Mouse (Mus musculus) T-helper 2 cell (primary cell): ENCODE data around the gene Spin1.

Experiments used
- in situ Hi-C: fragments of 300-600 bp; cut with MboI, MseI; formaldehyde crosslinking; loops from one replicate; pipeline ENCODE4 v1.15.1; 2025; ENCODE audit warnings: high pct_unique_total_duplicates

Gene Spin1

DNA sequence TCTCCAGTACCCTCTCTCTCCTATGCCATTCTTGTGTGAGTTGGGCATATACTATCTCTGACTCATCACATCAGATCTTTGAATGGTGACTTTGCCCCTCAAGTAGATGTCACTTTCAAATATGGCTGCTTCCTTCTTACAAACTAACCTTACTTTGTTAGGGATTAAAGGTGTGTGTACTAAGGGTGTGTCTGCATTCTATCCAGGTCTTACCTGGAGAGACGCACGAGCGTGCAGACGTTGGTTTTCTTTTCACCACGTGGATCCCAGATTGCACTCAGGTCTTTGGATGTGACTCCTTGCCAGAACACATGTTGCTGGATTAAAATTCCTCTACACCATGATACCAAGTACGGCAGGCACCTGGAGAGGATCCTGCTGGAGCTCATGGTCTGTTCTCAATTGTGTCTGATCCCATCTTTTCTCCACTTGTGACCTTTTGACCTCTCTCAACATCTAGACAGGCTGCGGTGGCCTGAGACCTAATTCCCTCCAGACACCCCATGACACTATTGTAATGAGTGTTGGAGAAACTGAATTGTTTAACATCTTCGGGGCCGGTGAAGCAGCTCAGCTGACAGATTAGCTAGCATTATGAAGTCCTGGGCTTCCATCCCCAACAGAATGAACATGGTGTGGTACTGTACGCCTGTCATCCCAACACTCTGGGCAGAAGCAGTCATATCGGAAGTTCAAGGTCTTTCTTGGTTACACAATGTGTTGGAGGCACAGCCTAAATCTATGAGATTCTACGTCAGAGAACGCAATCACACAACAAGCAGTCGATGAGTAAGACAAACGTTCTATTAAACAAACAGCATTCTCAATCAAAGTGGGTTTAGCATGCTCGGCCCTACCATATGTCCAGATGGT is 6.1 kb upstream of the Spin1 start:
- in situ Hi-C loops = loop anchor here (10.0 kb wide), 3 partner anchors 140 to 1670 kb away; partner anchors contain the start of gene Ippk

DNA sequence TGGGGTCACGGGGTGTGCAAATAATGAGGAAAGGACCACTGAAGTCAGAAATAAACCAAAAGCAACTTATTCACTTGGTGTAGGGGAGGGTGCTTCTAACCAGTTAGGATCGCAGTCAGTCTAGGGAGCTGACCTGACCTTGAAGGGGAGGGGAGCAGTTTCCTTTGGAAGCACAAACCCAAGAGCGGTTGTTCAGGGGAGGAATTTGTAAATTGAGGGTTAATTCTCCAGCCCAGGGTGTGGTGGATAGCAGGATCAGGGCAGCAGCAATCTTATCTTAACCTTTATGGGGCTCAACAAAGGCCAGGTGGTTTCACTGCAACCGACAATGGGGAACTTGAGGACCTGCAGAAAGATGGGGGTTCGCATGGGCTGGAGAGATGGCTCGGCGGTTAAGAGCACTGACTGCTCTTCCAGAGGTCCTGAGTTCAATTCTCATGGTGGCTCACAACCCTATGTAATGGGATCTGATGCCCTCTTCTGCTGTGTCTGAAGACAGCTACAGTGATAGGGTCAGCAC is 5.4 kb upstream of the Spin1 start:
- in situ Hi-C loops = loop anchor here (10.0 kb wide), 3 partner anchors 140 to 1670 kb away; partner anchors contain the start of gene Ippk

- in situ Hi-C loops = loop anchor here (10.0 kb wide), 3 partner anchors 142 to 1672 kb away; partner anchors contain the start of gene Ippk
Observed at GRCm38 (mm10) chr13:51096644-51097043, 4.0 kb upstream of the Spin1 start.

DNA sequence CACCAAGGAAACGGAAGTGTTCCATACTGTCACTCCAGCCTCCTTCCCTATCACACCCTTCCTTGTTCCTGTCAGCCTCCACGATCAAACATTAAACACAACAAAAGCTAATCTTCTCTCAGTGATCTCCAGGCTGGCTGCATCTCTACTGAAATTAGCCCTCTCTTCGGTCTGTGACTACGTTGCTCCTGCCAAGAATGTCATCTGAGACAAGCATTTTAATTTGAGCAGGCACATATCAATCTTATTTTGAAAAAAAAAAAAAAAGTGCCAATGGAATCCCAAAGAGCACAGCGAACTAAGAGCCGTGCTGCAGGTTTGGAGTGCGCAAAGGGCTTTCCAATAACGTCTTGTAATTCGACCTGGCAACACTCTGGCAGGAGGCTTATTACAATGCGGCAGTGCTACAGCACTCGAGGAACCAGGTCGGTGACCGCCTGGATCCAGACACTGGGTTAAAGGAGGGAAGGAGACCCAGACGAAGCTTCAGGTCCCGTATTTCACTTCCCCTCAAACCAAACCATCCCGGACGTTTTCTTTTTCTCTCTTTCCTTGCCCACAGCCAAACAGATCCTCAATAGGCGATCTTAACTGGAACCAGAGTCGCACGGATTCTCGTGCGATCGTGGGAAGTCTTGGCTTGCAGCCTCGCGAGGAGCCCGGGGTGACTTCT is 984 bp upstream of the Spin1 start:
- in situ Hi-C loops = loop anchor here (10.0 kb wide), 3 partner anchors 145 to 1675 kb away; partner anchors contain the start of gene Ippk

DNA sequence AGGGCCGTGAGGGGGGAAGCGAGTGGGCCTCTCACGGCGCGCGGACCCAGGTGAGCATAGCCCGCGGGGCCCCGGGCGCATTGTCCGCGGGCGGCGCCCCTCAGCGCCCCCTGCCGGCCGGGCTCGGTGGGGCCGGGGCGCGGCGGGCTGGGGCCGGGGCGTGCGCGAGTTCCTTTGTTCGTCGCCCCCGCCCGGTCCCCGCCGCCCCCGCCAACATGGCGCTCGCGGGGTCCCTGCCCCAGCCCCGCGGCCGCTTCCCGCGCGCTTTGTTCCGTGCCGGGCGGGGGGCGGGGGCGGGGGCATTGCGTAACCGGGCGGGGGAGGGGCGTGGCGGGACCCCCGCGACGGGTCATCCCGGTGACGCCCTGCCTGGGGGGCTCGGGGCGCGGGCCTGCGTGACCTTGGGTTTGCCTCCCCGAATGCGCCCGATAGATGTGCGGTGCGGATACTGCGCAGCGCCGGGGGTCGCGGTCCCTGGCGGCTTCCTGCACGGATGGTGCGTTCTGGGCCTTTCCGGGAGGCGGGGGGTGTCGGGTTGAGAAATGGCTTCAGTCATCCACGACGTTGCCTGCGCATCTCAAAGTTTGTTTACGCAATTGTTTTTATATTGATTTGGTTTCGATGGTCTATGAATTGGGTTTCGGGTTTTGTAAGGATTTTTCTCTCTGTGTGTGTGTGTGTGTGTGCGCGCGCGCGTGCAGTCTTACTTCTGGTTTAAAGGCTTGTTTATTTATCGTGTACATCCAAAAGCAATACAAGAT is 516 bp downstream of the Spin1 start:
- in situ Hi-C loops = no loop called here

- in situ Hi-C loops = no loop called here
Observed at GRCm38 (mm10) chr13:51101777-51102132, 1.1 kb downstream of the Spin1 start.

DNA sequence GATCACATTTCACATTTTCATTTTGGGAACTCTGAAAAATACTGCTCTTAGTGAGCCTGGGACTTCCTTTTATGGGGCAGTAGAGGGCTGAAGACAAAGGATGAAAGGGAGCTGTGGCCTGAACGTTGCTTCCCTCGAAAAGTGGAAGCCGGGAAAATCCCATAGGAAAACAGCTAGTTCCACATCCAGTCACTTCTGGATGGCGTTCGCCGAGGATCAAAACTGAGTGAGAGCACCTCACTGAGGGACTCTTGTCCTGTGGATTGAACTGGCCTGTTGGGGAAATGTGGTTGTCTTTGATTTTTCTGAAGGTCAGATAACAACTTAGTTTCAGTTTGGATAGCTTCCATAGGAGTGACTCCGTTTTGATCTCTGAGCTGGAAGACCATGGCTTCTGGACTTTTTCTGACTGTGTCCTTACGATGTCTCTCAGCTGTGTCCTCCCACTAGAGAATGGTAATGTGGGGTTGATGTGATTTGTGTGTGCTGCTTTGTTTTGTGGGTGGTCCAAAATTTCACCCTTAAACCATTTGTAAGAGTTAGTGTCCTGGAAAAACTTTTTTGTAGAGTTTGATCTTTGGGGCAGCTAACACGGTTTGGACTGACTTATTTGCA is 2.5 kb downstream of the Spin1 start:
- in situ Hi-C loops = no loop called here

DNA sequence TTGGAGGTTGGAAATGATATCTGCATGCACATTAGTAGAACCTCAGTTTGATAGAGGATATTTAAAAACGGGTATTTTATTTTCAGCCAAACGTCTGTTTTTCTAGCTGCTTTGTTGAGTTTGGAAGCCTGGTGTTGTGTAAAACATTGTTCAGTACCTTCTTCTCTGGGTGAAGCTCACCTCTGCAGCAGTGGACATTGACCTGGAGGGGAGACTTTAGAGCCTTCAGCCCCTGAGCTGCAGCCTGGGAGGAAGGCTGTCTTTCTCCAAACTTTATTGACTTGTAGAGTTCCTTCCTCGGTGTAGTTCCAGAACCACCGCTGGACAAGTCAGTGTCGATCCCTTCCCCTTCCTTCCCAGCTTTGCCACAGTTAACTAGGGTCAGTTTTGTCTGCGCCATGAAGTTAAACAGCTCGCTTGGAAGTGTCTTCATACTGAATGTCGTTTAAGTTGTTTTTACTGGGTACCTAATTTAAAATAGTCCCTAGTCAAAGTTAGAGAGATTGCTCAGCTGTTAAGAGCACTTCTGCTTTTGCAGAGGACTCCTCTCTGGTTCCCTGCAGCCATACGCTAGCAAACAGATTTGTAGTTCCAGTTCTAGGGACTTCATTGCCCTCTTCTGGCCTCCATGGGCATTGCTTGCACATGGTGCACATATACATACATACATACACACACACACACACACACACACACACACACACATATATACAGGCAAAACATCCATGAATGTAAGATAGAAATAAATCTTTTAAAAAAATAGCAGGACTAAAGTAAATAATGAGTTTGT is 3.4 kb downstream of the Spin1 start:
- in situ Hi-C loops = no loop called here

GRCm38 (mm10) chr13:51105861-51106655 is 5.4 kb downstream of the Spin1 start:
- in situ Hi-C loops = no loop called here

GRCm38 (mm10) chr13:51106816-51107215 is 6.1 kb downstream of the Spin1 start:
- in situ Hi-C loops = no loop called here

GRCm38 (mm10) chr13:51109517-51109916 is 8.8 kb downstream of the Spin1 start:
- in situ Hi-C loops = no loop called here

DNA sequence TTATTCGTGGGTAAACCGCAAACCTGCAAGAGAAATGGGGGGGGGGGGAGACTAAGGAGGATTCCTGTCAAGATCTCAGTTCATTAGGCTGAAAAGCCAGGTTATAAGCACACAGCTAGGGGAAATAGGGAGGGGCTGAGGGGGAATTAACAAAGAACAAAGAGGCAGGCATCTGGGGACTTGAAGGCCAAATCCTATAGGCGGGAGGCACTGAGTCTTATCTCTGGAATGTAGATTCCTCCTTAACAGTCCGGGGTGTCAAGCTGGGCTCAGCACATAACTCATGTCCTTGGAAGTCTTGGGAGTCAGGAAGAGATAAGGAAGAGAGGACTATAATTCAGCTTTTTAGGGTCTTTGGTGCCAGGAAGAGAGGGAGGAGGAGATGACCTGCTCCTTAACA is 13.7 kb downstream of the Spin1 start:
- in situ Hi-C loops = loop anchor here (10.0 kb wide), 1 partner anchor 60 kb away; the partner anchor contains the start of gene Nxnl2

- in situ Hi-C loops = loop anchor here (10.0 kb wide), 1 partner anchor 59 kb away; the partner anchor contains the start of gene Nxnl2
Observed at GRCm38 (mm10) chr13:51115762-51116161, 15.1 kb downstream of the Spin1 start.

DNA sequence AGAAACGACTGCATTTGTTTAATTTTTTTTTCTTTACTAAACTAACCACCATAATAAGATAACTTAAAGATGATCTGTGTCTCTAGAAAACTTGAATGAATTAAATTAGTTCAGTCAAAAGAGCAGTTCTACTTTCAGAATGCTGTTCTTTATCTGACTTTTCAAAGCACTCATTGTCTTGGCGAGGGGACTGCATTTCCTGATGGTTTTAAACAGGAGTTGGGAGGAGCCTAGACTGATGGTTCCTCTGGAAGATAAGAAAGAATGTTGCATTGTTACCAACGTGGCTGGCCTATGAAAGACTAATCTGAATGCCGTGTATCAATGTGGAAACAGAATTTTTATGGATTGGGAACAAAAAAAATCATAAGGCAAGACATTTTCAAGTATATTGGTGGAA is 20.1 kb downstream of the Spin1 start:
- in situ Hi-C loops = no loop called here

- in situ Hi-C loops = no loop called here
Observed at GRCm38 (mm10) chr13:51121966-51122365, 21.3 kb downstream of the Spin1 start.

- in situ Hi-C loops = no loop called here
Observed at GRCm38 (mm10) chr13:51122771-51123170, 22.1 kb downstream of the Spin1 start.

DNA sequence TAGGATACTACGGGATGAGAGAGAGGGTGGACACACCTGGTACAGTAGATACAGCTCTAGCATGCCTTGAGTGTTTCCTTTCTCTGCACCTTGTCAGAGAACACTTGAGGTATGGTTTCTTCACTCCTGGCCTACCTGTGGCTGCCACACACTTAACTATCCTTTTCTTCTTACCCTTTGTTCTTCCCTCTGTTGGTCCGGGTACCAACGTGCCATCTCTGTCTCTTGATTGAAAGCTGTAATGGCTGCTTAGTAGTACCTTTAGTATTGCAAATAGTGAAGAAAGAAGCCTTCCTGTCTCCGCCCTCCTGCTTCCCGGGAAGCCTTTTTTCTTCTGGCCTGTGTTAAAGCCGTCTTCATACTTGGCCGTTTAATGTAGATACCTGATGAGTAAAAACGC is 24.7 kb downstream of the Spin1 start:
- in situ Hi-C loops = no loop called here

GRCm38 (mm10) chr13:51127906-51128305 is 27.2 kb downstream of the Spin1 start:
- in situ Hi-C loops = no loop called here

- in situ Hi-C loops = no loop called here
Observed at GRCm38 (mm10) chr13:51128417-51128816, 27.7 kb downstream of the Spin1 start.

DNA sequence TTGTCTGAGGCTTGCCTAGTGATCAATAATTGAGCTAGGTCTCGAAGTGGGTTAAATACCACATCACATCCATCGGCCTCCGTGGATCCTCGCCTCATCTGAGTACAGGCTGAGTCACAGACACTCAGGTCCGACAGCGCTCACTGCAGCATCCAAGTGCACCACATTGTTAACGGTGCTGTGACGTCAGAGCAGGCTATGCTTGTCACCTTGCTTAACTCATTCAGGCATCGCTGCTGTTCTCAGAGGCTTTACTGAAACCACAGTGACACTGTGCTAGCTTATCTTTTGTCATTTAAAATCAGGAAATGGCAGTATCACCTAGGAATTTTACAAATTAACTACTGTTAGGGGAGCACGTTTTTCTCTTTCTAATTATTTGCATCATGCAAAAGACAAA is 30.5 kb downstream of the Spin1 start:
- in situ Hi-C loops = no loop called here
